Mouse (Mus musculus) embryo, embryonic 10 days (tissue): ENCODE data around the gene Mpv17l2.

ENCODE experiments used
- DNase-seq: peaks from one replicate; pipeline ENCODE4 v3.0.0-alpha.2; 2015; ENCODE audit warnings: low spot score

The Mpv17l2 gene

GRCm38 (mm10) chr8:70766571-70767440, 6.1 kb upstream of the Mpv17l2 start:
- peak; percentile 79 for DNase-seq

- peak; percentile 46 for DNase-seq
These were observed 5.3 kb upstream of the Mpv17l2 start for GRCm38 (mm10) chr8:70765838-70766570.

GRCm38 (mm10) chr8:70765329-70765728, 4.6 kb upstream of the Mpv17l2 start:
- no peak for DNase-seq

GRCm38 (mm10) chr8:70764676-70765075, 3.9 kb upstream of the Mpv17l2 start:
- DNase-seq = no peak

- DNase-seq = no peak
These were observed 3.3 kb upstream of the Mpv17l2 start for GRCm38 (mm10) chr8:70764026-70764425.

GRCm38 (mm10) chr8:70763354-70763753, 2.6 kb upstream of the Mpv17l2 start:
- peak; percentile 71 for DNase-seq

- no peak for DNase-seq
These were observed 1.4 kb upstream of the Mpv17l2 start for GRCm38 (mm10) chr8:70762118-70762517.

GRCm38 (mm10) chr8:70760350-70760749, 396 bp downstream of the Mpv17l2 start:
- DNase-seq = no peak

GRCm38 (mm10) chr8:70758616-70759561, 1.9 kb downstream of the Mpv17l2 start:
- DNase-seq = no peak

GRCm38 (mm10) chr8:70758308-70758615, 2.5 kb downstream of the Mpv17l2 start:
- DNase-seq = no peak

GRCm38 (mm10) chr8:70757523-70758307, 3.0 kb downstream of the Mpv17l2 start:
- DNase-seq = peak; percentile 74

- DNase-seq = no peak
These were observed 4.2 kb downstream of the Mpv17l2 start for GRCm38 (mm10) chr8:70756476-70757040.

- DNase-seq = no peak
These were observed 4.9 kb downstream of the Mpv17l2 start for GRCm38 (mm10) chr8:70755661-70756475.

GRCm38 (mm10) chr8:70754871-70755660, 5.7 kb downstream of the Mpv17l2 start:
- DNase-seq = peak; percentile 51

GRCm38 (mm10) chr8:70754043-70754870, 6.5 kb downstream of the Mpv17l2 start, which contains the start of gene Rab3a:
TSS of gene Rab3a (plus strand) at chr8:70754679.
- peak; percentile 99 for DNase-seq

- DNase-seq = no peak
These were observed 7.6 kb downstream of the Mpv17l2 start for GRCm38 (mm10) chr8:70753151-70753550.

GRCm38 (mm10) chr8:70752000-70752764, 8.6 kb downstream of the Mpv17l2 start:
- peak; percentile 78 for DNase-seq
